Mouse (Mus musculus) R1 (cell line): ENCODE data around the gene Clic4.
"Not testable (repeated sequence)": the region's sequence is repeated elsewhere in the genome, so short reads cannot be mapped to it uniquely, and the experiment has no call there.

Experiments used
- DNase-seq: peaks from one replicate; pipeline ENCODE4 v3.0.0-alpha.2; 2018; ENCODE audit warnings: low read depth, low spot score

The Clic4 gene

DNA sequence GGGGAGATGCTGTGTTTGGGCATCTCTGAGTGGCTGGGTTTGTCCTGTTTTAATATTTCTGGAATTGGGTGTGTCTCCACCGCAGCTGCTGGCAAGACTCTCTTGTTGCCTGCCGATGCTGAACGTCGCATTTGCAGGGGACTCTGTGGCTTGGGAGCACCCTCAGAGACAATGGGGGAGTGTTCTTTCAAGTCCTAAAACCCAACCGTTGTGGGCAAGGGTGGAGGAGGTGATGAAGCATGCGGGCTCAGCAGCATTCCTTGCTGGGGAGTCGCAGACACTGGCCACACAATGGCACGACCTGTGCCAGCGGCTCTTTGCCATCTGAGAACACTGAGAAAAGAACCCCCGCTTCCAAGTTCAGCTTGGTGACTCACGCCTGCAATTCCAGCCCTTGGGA lies 81.0 kb downstream of the Clic4 start:
- no peak for DNase-seq

DNA sequence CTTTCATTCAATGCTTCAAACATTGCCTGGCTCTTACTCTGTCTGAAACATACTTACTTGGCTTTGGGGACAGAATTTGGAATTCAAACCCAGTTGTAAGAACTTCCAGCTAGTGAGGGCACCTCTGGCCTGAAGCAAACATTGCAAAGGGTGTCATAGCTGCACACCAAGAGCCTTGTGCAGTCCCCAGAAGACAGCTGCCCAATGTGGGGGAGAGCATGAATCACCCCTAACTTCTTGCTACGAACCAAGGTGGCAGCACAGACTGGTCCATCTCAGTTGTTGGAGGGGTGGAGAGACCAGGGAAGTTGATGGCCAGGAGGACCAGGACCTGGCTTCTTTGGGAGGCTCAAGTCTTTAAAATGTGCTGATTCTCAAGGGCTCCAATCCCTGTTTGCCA lies 81.4 kb downstream of the Clic4 start:
- DNase-seq = no peak

GRCm38 (mm10) chr4:135190364-135190763 lies 82.2 kb downstream of the Clic4 start:
- DNase-seq = no peak

DNA sequence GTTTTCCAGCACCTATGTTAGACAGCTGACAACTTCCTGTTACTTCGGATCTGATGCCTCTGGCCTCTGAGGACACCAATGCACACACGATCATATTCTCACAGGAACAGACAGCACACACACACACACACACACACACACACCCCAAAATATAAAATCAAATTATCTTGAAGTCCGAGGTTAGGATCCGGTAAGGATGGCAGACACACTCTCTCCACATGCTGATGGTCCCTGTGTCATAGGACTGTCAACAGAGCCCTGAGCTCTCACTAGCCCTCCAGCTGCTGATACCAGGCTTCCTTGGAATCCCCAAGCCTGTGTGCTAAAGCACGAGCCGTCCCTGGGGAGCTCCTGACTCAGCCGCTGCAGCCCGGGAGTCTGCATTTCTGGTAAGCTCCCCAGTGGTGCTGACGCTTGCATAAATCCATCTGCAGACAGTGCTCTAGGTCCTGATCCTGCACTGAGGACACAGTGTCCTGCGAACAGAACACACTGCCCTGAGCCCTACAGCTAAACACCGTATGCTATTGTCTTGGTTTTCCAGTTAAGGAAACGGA lies 83.1 kb downstream of the Clic4 start:
- DNase-seq = no peak

- not testable (repeated sequence) for DNase-seq
Measured at GRCm38 (mm10) chr4:135184277-135184676, 88.3 kb downstream of the Clic4 start.

DNA sequence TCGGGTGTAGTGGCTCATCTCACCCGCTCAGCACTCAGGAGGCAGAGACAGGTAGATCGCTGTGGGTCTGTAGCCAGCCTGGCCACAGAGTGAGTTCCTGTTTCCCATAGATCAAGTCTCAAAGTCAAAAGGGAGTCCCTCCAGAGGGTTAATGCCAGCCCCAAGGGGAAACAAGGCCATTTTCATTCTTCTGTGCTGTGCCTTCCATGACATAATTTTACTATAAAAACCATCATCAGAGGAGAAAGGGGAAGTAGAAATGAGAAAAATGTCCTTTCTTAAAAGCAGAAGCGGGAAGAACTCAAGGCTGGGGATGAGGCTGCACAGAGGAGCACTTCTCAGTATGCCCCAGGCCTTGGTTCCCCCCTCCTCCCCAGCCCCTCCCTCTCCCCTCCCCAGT lies 90.8 kb downstream of the Clic4 start:
- no peak for DNase-seq

DNA sequence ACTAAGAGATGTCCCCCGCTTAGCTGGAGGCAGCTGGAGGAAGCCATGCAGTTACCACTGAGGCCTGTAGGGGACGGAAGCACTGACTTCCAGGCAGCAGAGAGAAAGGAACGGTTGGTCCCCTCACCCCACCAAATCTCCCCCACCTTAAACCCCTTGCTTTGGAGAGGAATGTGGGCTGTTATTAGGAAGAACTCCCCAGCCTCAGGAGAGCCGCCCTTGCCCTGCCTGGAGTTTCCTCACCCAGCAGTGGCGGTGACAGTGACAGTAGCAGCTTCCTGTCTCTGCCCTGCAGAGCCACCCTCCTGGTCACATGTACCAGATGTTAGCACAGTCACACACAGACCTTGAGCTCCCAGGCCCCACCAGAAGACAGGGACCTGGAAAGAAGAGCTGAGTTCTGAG lies 93.5 kb downstream of the Clic4 start:
- peak; percentile 59 for DNase-seq

GRCm38 (mm10) chr4:135177568-135177967 lies 95.0 kb downstream of the Clic4 start:
- no peak for DNase-seq

DNA sequence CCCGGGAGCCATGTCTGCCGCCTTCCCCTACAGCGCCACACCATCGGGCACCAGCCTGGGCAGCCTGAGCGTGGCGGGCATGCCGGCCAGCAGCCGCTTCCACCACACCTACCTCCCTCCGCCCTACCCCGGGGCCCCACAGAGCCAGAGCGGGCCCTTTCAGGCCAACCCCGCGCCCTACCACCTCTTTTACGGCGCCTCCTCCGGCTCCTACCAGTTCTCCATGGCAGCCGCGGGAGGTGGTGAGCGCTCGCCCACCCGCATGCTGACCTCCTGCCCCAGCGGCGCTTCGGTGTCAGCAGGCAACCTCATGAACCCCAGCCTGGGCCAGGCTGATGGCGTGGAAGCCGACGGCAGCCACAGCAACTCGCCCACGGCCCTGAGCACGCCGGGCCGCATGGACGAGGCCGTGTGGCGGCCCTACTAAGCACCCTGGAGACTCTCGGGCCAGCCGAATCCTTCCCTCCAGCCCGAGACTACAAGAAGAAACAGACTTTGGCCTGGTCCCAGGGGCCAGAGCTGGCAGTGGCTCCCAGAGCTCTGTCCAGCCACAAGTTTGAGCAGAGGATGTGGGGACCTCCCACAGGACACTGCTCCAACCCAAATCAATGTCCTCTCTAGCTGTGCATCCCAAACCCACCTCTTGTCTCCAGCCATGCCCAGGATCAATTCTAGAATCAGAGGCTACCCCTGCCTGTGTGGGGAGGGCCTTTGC lies 97.1 kb downstream of the Clic4 start:
- DNase-seq = peak; percentile 21

DNA sequence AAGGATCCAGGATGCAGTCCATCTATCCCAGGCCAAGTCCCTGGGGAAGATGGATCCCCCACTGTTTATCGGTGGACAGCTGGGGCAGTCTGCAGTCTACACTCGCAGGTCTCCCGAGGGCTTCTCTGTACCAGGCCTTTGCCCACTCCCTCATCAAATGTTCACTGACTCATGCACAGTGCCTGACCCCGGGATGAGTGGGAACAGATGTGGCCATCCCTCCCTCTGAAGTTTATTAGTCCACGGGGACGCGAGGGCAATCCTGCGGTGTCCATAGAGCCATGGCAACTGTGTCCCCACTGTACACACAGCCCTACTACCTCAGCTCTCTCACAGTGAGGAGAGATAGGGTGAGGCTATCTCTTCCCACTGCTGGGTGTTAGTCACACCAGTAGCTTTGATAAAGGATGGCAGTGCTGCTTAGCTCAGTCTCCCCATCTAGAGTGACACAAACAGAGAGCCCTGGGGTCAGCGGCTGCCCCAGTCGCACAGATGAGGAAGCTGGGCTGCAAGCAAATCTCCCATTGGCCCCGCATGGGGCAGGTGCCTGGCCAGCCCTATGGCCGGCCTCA lies 101.2 kb downstream of the Clic4 start:
- no peak for DNase-seq

DNA sequence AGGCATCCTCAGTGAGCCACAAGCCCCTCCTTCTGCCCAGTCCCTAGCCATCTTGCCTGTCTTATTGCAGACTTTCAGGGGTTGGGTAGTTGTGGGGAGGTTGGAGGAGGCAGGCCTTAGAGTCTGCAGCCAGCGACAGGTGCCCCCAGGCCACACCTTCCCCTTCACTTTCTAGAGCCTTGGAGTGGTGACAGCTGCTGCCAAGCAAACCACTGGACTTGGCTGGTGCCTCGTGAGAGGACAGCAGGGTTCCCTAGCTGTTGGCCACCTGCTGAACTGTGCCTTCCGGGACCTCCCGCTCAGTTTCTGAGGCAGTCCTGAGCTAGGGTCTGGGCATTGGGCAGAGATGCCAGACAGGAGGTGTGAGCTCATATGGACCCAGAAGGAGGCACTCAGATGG lies 103.1 kb downstream of the Clic4 start:
- no peak for DNase-seq

- no peak for DNase-seq
Measured at GRCm38 (mm10) chr4:135169096-135169495, 103.5 kb downstream of the Clic4 start.

GRCm38 (mm10) chr4:135167816-135168527 lies 104.6 kb downstream of the Clic4 start:
- DNase-seq = peak; percentile 62

DNA sequence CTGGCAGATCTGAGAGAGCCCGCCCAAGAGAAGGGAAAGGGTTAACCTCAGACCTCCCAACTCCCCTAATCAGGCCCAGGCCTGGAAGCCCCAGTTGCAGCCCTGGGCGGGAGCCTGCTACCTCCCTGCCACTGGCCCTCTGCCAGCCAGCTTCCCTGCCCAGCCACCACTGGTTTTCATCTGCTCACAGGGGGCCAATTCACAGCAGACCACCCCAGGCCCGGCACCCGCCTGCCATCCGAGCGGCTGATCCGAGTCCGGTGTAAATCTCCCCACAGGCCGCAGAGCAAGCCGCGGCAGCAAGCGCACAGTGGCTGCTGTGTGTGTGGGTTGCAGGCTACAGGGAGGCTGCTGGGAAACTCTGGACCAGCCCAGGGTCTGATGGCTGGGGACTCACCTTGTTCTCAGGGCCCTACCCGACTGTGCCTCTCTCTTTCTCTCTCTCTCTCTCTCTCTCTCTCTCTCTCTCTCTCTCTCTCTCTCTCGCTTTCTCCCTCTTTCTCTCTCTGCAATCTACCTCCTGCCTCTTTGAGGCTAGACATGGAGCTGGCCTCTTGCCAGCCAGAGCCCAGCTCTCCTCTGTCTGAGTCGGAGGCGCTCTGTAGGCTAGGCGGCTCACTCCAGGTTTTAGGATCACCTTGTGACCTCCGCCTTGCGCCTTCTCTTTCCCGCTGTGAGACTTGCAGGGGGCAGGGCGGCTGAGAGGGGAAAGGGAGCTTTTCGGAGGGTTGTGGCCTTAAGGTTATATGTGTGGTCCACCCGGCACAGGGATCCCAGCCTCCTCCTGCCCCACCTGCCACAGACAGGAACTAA lies 106.0 kb downstream of the Clic4 start:
- peak; percentile 68 for DNase-seq

GRCm38 (mm10) chr4:135165761-135166160 lies 106.9 kb downstream of the Clic4 start:
- DNase-seq = no peak
